Mouse (Mus musculus) heart, postnatal 25 days (tissue): ENCODE measurements around the gene Mbnl1. TPM values are rescaled to one million over a fixed set of nuclear protein-coding genes. Genes with fewer than 3 reads are reported as not detected.
"Not testable (repeated sequence)": the region's sequence is repeated elsewhere in the genome, so short reads cannot be mapped to it uniquely, and the experiment has no call there.

ENCODE experiments used
- DNase-seq: peaks from one replicate; pipeline ENCODE4 v3.0.0; 2022; ENCODE audit warnings: low spot score
- intact Hi-C: fragments of 180-260 bp; cut with DNase I; formaldehyde crosslinking; loops from one replicate; pipeline ENCODE4 v1.15.1; 2025
- total RNA-seq, 2 experiments: library from RNA; stranded (reverse); gene quantifications; 2 replicates each; pipeline ENCODE4 v1.2.3; 2021

Gene Mbnl1
- total RNA-seq = 100 to 1,000 TPM; 191 to 197 TPM

GRCm38 (mm10) chr3:60472681-60473177 is at the start of gene Mbnl1:
Gene Mbnl1, plus strand, starts transcription at chr3:60472830.
- no peak for DNase-seq
- intact Hi-C loops = no loop called here

- intact Hi-C loops = no loop called here
- DNase-seq = no peak
Measured at GRCm38 (mm10) chr3:60424148-60424547, 48.5 kb upstream of the Mbnl1 start.

DNA sequence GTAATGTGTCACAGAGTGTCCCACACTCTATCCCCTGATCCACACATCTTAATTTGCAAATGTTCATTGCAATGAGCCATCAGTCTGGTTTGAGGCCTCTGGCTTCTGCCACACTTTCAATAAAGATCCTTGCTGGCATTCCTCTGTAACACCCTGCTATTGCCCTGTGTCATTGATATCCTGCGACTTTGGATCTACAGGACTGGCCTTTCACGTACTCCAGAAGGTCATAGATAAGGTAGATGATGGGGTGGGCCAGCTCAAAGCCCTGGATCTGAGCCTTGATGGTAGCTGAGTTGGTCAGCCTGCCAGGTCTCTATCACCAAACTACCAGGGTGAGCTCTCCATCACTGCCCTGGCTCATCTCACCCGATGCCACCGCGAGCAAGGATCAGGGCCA is 43.6 kb upstream of the Mbnl1 start:
- intact Hi-C loops = no loop called here
- DNase-seq = no peak

DNA sequence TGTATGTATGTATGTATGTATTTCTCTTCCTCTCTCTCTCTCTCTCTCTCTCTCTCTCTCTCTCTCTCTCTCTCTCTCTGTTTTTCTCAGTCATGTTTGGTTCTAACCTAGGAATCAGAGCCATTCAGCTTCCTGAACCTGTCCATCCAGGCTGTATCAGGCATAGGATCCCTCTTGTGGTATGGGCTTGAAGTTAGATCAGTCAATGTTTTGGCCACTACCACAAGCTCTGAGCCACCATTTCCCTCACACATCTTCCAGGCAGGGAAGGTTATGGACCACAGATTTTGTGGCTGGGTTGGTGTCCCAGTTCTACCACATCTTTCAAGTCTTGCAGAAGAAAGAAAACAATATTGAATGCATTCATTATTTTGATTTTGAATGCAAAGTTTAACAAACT is 35.4 kb upstream of the Mbnl1 start:
- DNase-seq = no peak
- intact Hi-C loops = no loop called here

- intact Hi-C loops = no loop called here
- DNase-seq = peak; percentile 31
Measured at GRCm38 (mm10) chr3:60437678-60438232, 34.9 kb upstream of the Mbnl1 start.

- no peak for DNase-seq
- intact Hi-C loops = no loop called here
Measured at GRCm38 (mm10) chr3:60438715-60439114, 33.9 kb upstream of the Mbnl1 start.

DNA sequence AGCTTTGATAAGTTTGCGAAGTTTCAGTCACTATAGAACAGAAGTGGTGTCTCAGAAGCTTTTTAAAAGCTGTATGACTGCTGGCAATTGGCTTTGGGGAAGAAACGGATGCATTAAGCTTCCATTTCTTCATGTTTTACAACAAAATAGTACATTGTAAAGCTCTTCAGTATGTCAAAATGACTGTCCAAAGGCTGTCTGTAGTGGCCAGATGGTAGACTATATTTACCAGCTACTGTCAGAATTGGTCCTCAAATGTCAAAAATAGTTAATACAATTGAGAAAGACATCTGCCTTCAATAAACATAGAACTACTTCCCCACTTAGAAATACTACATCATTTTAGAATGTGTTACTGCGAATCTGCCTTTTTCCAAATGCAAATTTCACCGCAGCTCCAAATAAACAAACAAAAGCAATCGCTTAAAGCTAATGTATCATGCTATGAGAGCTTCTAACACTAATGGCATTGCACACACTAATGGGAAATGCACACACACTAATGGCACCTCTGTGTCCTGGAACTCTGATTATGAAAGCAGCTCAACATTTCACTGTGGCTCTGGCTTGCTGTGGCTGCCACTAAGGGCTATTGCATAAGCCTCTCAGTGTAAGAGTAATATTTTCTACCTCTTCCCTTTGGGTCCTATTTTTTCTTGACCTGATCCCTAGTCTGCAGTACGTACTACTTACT is 10.7 kb upstream of the Mbnl1 start:
- intact Hi-C loops = loop anchor here (10.0 kb wide), 1 partner anchor 143 kb away; no protein-coding TSS in a partner anchor

GRCm38 (mm10) chr3:60468667-60469066 is 4.0 kb upstream of the Mbnl1 start:
- intact Hi-C loops = loop anchor here (10.0 kb wide), 1 partner anchor 136 kb away; no protein-coding TSS in a partner anchor
- DNase-seq = not testable (repeated sequence)

More for the DNA sequence above, 10.7 kb upstream of the Mbnl1 start:
- DNase-seq = no peak

GRCm38 (mm10) chr3:60469170-60469805 is 3.3 kb upstream of the Mbnl1 start:
- DNase-seq = not testable (repeated sequence)
- intact Hi-C loops = loop anchor here (10.0 kb wide), 1 partner anchor 136 kb away; no protein-coding TSS in a partner anchor

GRCm38 (mm10) chr3:60472011-60472680 is 484 bp upstream of the Mbnl1 start:
- intact Hi-C loops = no loop called here
- no peak for DNase-seq

DNA sequence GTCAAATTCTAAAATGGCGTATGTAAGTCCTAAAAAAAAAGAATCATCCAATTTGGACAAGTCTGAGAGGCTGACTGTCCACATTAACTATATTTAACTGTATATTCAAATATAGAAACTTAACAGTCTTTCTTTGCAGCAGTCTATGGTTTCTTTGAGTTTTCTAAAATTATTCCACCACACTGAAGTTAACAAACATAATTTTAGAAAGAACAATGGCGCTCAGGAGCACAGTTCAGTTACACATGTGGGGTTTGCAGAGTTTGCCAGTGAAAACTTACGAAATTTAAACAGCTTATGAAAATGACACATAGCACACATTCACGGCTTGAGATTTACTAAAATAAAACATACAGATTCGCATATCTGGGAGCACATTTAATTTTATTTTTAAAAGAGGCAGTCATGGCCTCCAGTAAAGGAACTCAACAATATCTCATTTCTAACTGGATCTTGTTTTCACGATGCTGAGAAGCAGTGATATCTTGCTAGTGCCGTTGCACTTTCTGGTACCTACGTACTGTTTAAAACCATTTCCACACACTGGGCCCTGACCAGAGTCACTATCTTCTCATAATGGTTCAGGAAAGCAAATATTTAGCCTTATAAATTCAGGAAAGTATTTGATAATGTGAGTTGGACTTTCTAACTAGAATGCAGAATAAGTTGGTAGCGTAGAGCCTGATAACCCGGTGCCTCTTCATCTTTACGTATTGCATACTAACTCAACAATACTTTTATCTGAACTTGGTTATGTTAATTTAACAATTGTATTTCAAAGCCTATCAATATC is 1.4 kb downstream of the Mbnl1 start:
- no peak for DNase-seq
- intact Hi-C loops = no loop called here

GRCm38 (mm10) chr3:60474654-60474972 is 2.0 kb downstream of the Mbnl1 start:
- intact Hi-C loops = no loop called here
- DNase-seq = no peak

DNA sequence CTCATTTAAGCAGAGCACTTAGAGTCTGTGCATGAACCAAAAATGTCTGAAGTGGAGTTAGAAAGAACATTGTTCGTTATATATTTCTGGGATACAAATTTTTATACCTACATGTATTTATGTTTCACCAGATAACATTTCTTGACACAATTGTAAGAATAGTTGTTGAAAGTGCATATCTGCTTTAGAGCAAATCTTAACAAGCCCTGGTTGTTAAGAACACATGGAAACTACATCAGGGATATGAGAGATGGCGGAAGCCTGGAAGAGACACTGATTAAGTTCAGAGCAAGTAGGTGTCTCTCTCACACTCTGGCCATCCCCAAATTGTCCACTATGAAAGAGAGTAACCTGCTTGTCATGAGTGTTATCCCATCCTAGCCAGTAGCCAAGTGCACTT is 2.4 kb downstream of the Mbnl1 start:
- no peak for DNase-seq
- intact Hi-C loops = no loop called here

- intact Hi-C loops = no loop called here
- no peak for DNase-seq
Measured at GRCm38 (mm10) chr3:60476751-60477255, 4.2 kb downstream of the Mbnl1 start.

DNA sequence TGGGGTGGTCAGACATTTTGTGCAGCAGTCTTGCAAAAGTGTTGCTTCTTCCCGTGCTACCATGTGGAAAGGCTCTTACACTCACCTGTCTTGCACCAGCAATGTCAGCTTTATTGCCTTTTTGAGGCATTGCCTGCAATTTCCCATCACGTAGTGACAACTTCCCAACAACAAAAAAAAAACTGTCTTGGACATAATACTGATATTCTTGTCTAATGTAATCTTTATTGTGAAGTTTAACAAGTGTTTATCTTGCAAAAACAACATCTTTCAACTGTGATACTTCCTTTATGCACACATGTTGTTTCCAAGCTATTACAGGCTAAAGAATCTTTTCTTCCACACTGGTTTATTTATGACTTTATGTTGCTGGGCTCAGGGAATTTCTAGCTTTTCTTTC is 5.8 kb downstream of the Mbnl1 start:
- DNase-seq = no peak
- intact Hi-C loops = no loop called here

DNA sequence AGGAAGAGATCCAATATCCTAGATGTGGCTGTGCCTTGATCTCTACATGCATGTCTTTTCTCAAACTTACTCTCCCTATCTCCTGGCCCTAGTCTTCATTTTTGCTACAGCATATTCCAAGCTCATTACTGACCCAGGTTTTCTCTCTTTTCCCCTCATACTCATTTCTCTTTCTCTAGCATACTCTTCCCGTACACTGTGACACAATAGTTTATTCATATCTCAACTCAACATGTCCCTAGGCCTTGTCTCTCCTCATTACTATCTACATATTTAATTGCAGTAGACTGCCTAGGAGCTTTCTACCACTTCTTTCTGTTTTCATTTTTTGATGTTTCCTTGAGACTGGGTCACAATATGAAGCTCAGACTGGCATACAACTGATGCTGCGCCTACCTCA is 8.1 kb downstream of the Mbnl1 start:
- no peak for DNase-seq
- intact Hi-C loops = no loop called here

DNA sequence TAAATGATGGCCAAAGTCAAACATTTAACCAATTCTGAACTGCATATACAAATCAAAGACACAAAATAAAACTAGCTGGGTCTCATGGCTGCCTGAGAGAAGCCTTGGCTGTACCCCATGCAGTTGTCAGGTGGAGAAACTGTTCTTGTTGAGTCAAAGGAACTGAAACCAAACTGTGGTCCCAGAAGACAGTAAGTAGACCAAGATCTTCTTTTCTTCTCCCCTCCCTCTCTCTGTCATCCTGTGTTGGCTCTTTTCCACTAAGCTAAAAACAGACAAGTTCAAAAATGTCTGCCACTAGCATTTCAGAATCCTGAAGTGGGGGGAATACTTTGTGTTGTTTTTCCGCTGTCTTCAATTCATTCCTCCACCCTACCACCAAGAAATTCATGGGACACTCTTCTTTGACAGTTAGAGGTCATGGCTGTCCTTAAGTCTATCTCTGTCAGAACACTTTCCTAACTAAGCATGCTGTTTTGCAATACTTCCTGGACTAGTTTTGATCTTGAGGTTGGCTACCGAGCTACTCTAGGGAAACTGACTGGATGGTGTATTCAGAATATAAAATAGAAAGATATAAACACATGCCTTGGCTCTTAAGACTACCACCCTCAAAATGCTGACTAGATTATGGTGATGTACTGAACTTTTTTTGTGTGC is 9.2 kb downstream of the Mbnl1 start:
- no peak for DNase-seq
- intact Hi-C loops = no loop called here

DNA sequence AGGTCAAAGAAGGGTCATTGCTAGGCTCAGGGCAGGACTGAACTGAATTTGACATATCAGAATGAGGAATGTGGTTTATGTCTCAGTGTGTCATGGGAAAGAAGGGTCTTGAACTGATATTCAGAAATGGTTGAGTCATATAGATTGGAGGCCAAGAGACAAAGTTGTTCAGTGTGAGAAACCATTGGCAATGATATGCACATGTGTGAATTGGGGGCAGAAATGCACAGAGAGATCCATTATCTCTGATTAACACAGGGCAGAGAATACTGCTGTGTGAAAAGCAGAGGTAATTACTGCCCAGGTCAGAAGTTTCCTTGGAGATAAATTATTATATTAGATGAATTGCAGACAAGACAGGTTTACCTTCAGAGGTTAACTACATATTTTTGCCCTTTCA is 10.7 kb downstream of the Mbnl1 start:
- DNase-seq = no peak
- intact Hi-C loops = no loop called here

DNA sequence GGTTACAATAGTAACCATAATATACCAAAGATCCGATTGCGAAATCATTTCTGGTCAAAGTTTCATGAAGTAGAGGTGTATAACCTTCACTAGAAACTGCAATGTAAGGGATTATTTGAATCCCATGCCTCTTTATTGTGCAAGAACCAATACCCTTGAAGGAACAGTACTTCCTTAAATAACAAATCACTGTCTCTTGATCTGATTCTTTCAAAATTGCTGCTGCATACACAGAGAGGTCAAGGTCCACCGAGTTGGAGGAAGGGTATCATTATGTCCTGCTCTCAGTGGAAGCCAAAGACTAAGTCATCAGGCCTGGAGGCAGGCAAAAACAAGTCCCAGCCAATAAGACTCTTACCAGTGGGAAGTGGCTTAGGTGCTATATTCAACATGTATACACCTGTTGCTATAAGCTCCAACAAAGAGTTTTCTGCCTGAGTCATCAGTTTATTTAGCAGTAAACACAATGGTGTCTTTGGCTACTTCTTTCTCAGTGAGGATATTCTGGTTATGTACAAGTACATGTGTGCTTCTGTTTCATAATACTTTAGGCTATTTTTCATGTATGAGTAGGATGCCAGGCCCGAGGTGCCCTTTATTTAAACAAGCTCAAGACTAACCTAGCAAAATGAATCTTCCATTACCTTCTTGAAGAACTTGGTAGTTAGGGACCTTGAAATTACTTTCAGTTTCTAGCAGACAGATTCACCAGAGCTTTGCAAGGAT is 13.5 kb downstream of the Mbnl1 start:
- intact Hi-C loops = no loop called here

More for the DNA sequence above, 13.5 kb downstream of the Mbnl1 start:
- DNase-seq = no peak
